In the genomic region with DNA sequence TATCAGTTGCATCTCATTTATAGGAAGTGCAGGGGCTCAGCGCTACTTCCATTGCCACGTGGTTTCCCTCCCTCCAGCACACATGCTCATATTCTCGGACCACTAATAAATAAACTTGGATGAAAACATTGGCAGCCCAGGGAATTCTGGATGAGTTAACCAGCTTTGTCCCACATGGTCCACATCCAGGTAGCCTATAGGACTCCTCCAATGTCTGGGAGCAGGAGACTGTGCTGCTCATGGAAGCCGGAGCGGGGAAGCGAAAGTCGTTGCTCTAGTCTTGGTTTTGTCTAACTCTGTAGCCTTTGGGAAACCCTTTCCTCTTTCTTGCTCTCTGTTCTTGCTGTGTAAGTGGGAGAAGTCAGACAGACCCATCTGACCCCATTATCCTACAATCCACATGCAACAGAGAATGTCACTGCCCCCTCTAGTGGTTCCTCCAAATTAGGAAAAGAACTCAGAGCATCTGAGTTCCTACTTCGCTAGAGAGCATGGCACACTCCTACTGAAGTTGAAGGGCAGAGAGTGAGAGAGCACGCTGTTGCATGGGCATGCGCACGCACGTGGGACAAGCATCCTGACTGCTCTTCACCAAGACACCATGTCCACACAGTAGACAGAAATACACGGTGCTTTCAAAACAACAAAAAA, we compare ENCODE assay signal across 7 mouse cellular contexts. TPM values are rescaled to one million over a fixed set of nuclear protein-coding genes. Genes with fewer than 3 reads are reported as not detected.
DNase-seq lines count a peak whose midpoint lies in the region; ATAC-seq lines count a peak whose summit lies in the region.

No protein-coding gene starts in this region.

- ATAC-seq in erythroblast, adult 5-6 weeks (replicated peaks; ENCODE audit: low FRiP score, poor library complexity, severe bottlenecking), result no peak

- peak; percentile 28 for DNase-seq in kidney, adult 9 months
- no peak for DNase-seq in kidney, adult 8-10 months
- peak; percentile 20 for DNase-seq in MN1 (ENCODE audit: low spot score)
- DNase-seq in embryo, embryonic 10.5 days (ENCODE audit: low spot score), result peak; percentile 86
- peak; percentile 17 to 29 for DNase-seq in kidney, postnatal 36 days
- DNase-seq in retina, embryonic 14.5 days (ENCODE audit: low spot score), result peak; percentile 80

RNA-seq across cellular contexts. Expression of a gene that starts 16.7 kb away (rescaled TPM):
- 12.7 and 21.3 TPM in 2 replicates for total RNA-seq in erythroblast, adult 5-6 weeks (2015; ENCODE audit: low replicate concordance)
- 14.4 and 14.7 TPM in 2 replicates for total RNA-seq in erythroblast, adult 5-6 weeks (2017; ENCODE audit: low replicate concordance)

Comparison
In these comparisons a context has a peak if more than half of its experiments do, and no peak if none do; other contexts are left out.
1. DNase-seq: peak in kidney, adult 9 months (single experiment), MN1 (single experiment), embryo, embryonic 10.5 days (single experiment), kidney, postnatal 36 days (2 of 2) and retina, embryonic 14.5 days (single experiment); none in kidney, adult 8-10 months (0 of 2).